Mouse (Mus musculus) E14TG2a.4 (cell line): ENCODE results near the gene Zfp616.

Source experiments
- CTCF ChIP-seq: conservative IDR thresholded peaks from 2 replicates; pipeline ENCODE4 v1.5.1; 2014; ENCODE audit warnings: low read length
- NANOG ChIP-seq: IDR thresholded peaks from 2 replicates; pipeline ENCODE4 v1.6.1; 2014; ENCODE audit warnings: borderline replicate concordance, low read length, mixed read lengths
- POU5F1 ChIP-seq: IDR thresholded peaks from 2 replicates; pipeline ENCODE4 v1.6.1; 2014; ENCODE audit warnings: low read length, borderline replicate concordance

DNA sequence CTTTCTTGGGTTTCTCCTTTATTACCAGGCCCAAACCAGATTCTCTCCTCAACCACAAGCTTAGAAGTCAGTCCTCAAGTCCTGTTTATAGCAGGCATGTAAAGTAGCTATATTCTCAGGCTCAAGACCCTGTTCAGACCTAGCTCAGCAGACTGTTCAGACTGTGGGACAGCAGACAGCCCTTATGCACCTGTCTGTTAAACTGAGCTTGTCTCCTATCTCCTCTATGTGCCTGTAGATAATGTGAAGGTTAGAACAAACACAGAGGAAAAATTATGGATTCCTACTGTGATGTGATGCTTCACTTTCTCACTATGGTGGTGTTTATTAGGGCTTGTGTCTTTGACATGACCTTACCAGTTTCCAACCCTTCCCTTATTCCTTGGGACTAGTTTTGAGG, 43.7 kb downstream of the Zfp616 start, which contains the start of gene Olfr401:
- TF ChIP-seq CTCF, result no peak
- no peak for TF ChIP-seq POU5F1
- TF ChIP-seq NANOG, result no peak
